Mouse (Mus musculus): Measurements from ENCODE around the gene Sipa1l1. TPM values are rescaled to one million over a fixed set of nuclear protein-coding genes. Genes with fewer than 3 reads are reported as not detected.

The Sipa1l1 gene
- total and polyA plus RNA-seq, 3 experiments: 13.6 to 36.7 (median 23.6) TPM

DNA sequence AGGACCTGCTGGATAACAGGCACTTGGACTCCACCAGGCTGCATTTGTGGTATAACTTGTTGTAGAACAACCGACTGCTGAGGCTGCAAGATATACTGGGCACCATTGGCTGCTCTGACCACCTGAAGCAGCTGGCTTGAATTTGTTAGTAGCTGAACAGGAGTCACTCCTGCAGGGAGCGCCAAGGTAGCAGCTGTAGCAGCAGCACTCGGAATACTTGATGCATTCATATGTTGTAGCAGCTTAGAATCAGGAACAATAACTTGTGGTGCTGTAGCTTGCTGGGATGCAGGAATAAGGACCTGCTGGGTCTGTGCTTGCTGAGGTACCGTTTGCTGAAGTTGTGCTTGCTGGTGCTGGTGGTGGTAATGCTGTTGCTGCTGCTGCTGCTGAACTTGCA lies 326.8 kb downstream of the Sipa1l1 start:
- TF ChIP-seq MEF2A (IDR thresholded peaks at IDR 0.05; ENCODE audit: borderline replicate concordance, low read depth, low read length) (no peak), JUN (IDR thresholded peaks at IDR 0.05; ENCODE audit: insufficient read depth, low read depth, low read length) (no peak), CHD2 (IDR thresholded peaks at IDR 0.05; ENCODE audit: low read length) (no peak), IRF4 (IDR thresholded peaks at IDR 0.05; ENCODE audit: low read depth, low read length) (no peak), MAZ (IDR thresholded peaks at IDR 0.05; ENCODE audit: low read depth, low read length) (no peak)
- Histone ChIP-seq H3K9ac (ENCODE audit: insufficient read depth, low read depth) (no peak overlapping the region), H3K27ac (ENCODE audit: insufficient read depth, low read depth) (no peak overlapping the region), H3K4me2 (ENCODE audit: insufficient read depth, low read depth, poor library complexity, severe bottlenecking) (no peak overlapping the region), H3K79me2 (replicated peaks; ENCODE audit: control insufficient read depth, extremely low read depth, insufficient read depth, poor library complexity, severe bottlenecking) (no peaks in the 10 kb centered on the region), H3K4me3 (replicated peaks in 1 of 3; ENCODE audit: low read depth in 2 of 3, low read length in 2 of 3, poor library complexity in 1 of 3) (no peak overlapping the region), H3K36me3 (replicated peaks in 1 of 2; ENCODE audit: control insufficient read depth in 1 of 2, insufficient read depth in 1 of 2, low read length in 1 of 2) (no peaks in the 10 kb centered on the region), H3K27me3 (replicated peaks) (no peaks in the 10 kb centered on the region), H3K4me1 (ENCODE audit: control insufficient read depth in 1 of 2, insufficient read depth in 2 of 2) (peaks cover 0 to 12% of the 10 kb centered on the region in 2 experiments; a peak in 2 of 4 replicates), H3K9me3 (replicated peaks; ENCODE audit: low read length) (no peaks in the 10 kb centered on the region)
- no peak for DNase-seq (ENCODE audit: extremely low read depth)
- dilution Hi-C loops (cut with MboI; ENCODE audit: extremely low pct_ligation_motif_present, extremely low pct_unique_long_range_greater_than_20kb, low sequenced_read_pairs) (no loop called here), in situ Hi-C loops (cut with MboI; ENCODE audit: low pct_ligation_motif_present, low pct_unique_long_range_greater_than_20kb, low sequenced_read_pairs) (no loop called here)

GRCm38 (mm10) chr12:82497866-82498631 lies 328.9 kb downstream of the Sipa1l1 start:
- in situ Hi-C loops (cut with MboI; ENCODE audit: low pct_ligation_motif_present, low pct_unique_long_range_greater_than_20kb, low sequenced_read_pairs): no loop called here
- Histone ChIP-seq H3K4me2 (ENCODE audit: insufficient read depth, low read depth, poor library complexity, severe bottlenecking) (no peak overlapping the region), H3K9me3 (replicated peaks; ENCODE audit: low read length) (no peaks in the 10 kb centered on the region), H3K36me3 (replicated peaks in 1 of 2; ENCODE audit: control insufficient read depth in 1 of 2, insufficient read depth in 1 of 2, low read length in 1 of 2) (no peaks in the 10 kb centered on the region), H3K79me2 (replicated peaks; ENCODE audit: control insufficient read depth, extremely low read depth, insufficient read depth, poor library complexity, severe bottlenecking) (no peaks in the 10 kb centered on the region), H3K9ac (ENCODE audit: insufficient read depth, low read depth) (no peak overlapping the region), H3K27me3 (replicated peaks) (no peaks in the 10 kb centered on the region), H3K27ac (ENCODE audit: insufficient read depth, low read depth) (no peak overlapping the region), H3K4me3 (replicated peaks in 1 of 3; ENCODE audit: low read depth in 2 of 3, low read length in 2 of 3, poor library complexity in 1 of 3) (no peak overlapping the region), H3K4me1 (ENCODE audit: control insufficient read depth in 1 of 2, insufficient read depth in 2 of 2) (peaks cover 0 to 11% of the 10 kb centered on the region in 2 experiments; a peak in 2 of 4 replicates)
- dilution Hi-C loops (cut with MboI; ENCODE audit: extremely low pct_ligation_motif_present, extremely low pct_unique_long_range_greater_than_20kb, low sequenced_read_pairs): no loop called here
- peak; percentile 28 for DNase-seq (ENCODE audit: extremely low read depth)
- TF ChIP-seq RAD21 (IDR thresholded peaks at IDR 0.05; ENCODE audit: low read depth, low read length) (peak; percentile 66), SIN3A (IDR thresholded peaks at IDR 0.05; ENCODE audit: low read length) (no peak), UBTF (IDR thresholded peaks at IDR 0.05; ENCODE audit: low read depth, low read length) (no peak), MAX (IDR thresholded peaks at IDR 0.05; ENCODE audit: low read length) (no peak), RCOR1 (conservative IDR thresholded peaks at IDR 0.05; ENCODE audit: low read depth, low read length) (no peak), CTCF (conservative IDR thresholded peaks at IDR 0.05 in 1 of 2, IDR thresholded peaks at IDR 0.05 in 1 of 2; ENCODE audit: low read depth in 2 of 2, low read length in 2 of 2) (peak; percentile 44 to 67; a peak in 3 of 4 replicates), SMC3 (IDR thresholded peaks at IDR 0.05; ENCODE audit: low read depth, low read length) (peak; percentile 48), NELFE (IDR thresholded peaks at IDR 0.05; ENCODE audit: low read depth, low read length) (no peak), BHLHE40 (IDR thresholded peaks at IDR 0.05; ENCODE audit: low read depth, low read length) (no peak), IRF4 (IDR thresholded peaks at IDR 0.05; ENCODE audit: low read depth, low read length) (no peak), CHD2 (IDR thresholded peaks at IDR 0.05; ENCODE audit: low read length) (no peak), ZKSCAN1 (IDR thresholded peaks at IDR 0.05; ENCODE audit: borderline replicate concordance, low read depth, low read length) (no peak)
